Mouse (Mus musculus) midbrain, postnatal 0 days (tissue): ENCODE measurements around the gene Ankrd52. TPM values are rescaled to one million over a fixed set of nuclear protein-coding genes. Genes with fewer than 3 reads are reported as not detected.

ENCODE experiments used
- ATAC-seq: fragments of 200-750 bp; cut with Nextera tagmentation; 2 replicates; pipeline ENCODE4 v1.8.0; 2017; ENCODE audit warnings: moderate number of reproducible peaks, mild to moderate bottlenecking, moderate TSS enrichment, moderate library complexity; ENCODE audit not compliant: low FRiP score
- DNase-seq: peaks from one replicate; pipeline ENCODE4 v3.0.0-alpha.2; 2015; ENCODE audit warnings: low spot score
- H3K27ac ChIP-seq: fragments of 300-500 bp; sonication (generic); 2 replicates; pipeline ENCODE4 v1.5.1; 2014; ENCODE audit warnings: low read depth, mild to moderate bottlenecking, low read length, mixed read lengths
- H3K27me3 ChIP-seq: fragments of 300-500 bp; sonication (generic); 2 replicates; pipeline ENCODE4 v1.6.1; 2014; ENCODE audit warnings: low read length, control low read depth, mixed read lengths; ENCODE audit not compliant: insufficient read depth
- H3K36me3 ChIP-seq: fragments of 300-500 bp; sonication (generic); 2 replicates; pipeline ENCODE4 v1.6.1; 2014; ENCODE audit warnings: low read length, control low read depth, mixed read lengths; ENCODE audit not compliant: insufficient read depth
- H3K4me1 ChIP-seq: fragments of 300-500 bp; sonication (generic); 2 replicates; pipeline ENCODE4 v1.6.1; 2014; ENCODE audit warnings: mild to moderate bottlenecking, control low read depth, antibody characterized with exemption, low read length, mixed read lengths; ENCODE audit not compliant: insufficient read depth
- H3K4me2 ChIP-seq: fragments of 300-500 bp; sonication (generic); 2 replicates; pipeline ENCODE4 v1.6.1; 2014; ENCODE audit warnings: low read depth, mild to moderate bottlenecking, low read length, mixed read lengths; ENCODE audit not compliant: poor library complexity, severe bottlenecking
- H3K4me3 ChIP-seq: fragments of 300-500 bp; sonication (generic); 2 replicates; pipeline ENCODE4 v1.5.1; 2014; ENCODE audit warnings: low read depth, mild to moderate bottlenecking, low read length, moderate library complexity
- H3K9ac ChIP-seq: fragments of 300-500 bp; sonication (generic); replicated peaks from 2 replicates; pipeline ENCODE4 v1.6.1; 2014; ENCODE audit warnings: mild to moderate bottlenecking, low read length, moderate library complexity, mixed read lengths; ENCODE audit not compliant: poor library complexity, severe bottlenecking
- H3K9me3 ChIP-seq: fragments of 300-500 bp; sonication (generic); 2 replicates; pipeline ENCODE4 v1.6.1; 2016; ENCODE audit warnings: low read length, control low read depth
- CTCF ChIP-seq: IDR thresholded peaks from 2 replicates; pipeline ENCODE4 v1.5.1; 2016; ENCODE audit warnings: antibody characterized with exemption, mild to moderate bottlenecking
- WGBS: fragments of 180-500 bp; shearing (Covaris S2); extraction: QIAGEN DNeasy Blood & Tissue Kit; methylation state at CpG from one replicate; pipeline ENCODE4 v1.1.7; 2014; 5-methylcytosine and 5-hydroxymethylcytosine counted together
- polyA plus RNA-seq: library from polyadenylated mRNA; unstranded; fragments of >200 nt; fragmentation: Nextera tagmentation; extraction: Ambion mirVana; gene quantifications from 2 replicates; pipeline ENCODE4 v1.2.1, GENCODE M21; 2015
- total RNA-seq: library from RNA; depleted of rRNA; stranded (reverse); fragments of >200 nt; gene quantifications from 2 replicates; pipeline ENCODE4 v1.2.3, GENCODE M21; 2014

Gene Ankrd52
- total and polyA plus RNA-seq, 2 experiments from 2014 or later: 9.9 to 43.6 TPM

- whole genome bisulfite sequencing: 89% methylated on average over 3 of the region's 3 CpGs
- H3K9me3 ChIP-seq: no peaks in the 10 kb centered on the region
- no peaks in the 10 kb centered on the region for H3K27me3 ChIP-seq
- ATAC-seq (no peak), DNase-seq (no peak)
- no peak overlapping the region for H3K9ac ChIP-seq
- peaks cover 8% of the 10 kb centered on the region; the same call in 1 of the 2 replicates for H3K4me1 ChIP-seq
- no peak for TF ChIP-seq CTCF
- H3K27ac ChIP-seq: peak overlapping the region; percentile 91; the same call in 1 of the 2 replicates
- H3K36me3 ChIP-seq: no peaks in the 10 kb centered on the region
- no peak overlapping the region for H3K4me3 ChIP-seq
- peak overlapping the region; percentile 61; the same call in 1 of the 2 replicates for H3K4me2 ChIP-seq
Observed at GRCm38 (mm10) chr10:128336597-128336996, 40.3 kb upstream of the Ankrd52 start.

- Histone ChIP-seq H3K36me3 (no peaks in the 10 kb centered on the region), H3K27me3 (no peaks in the 10 kb centered on the region), H3K4me3 (peak within 1 kb of the TSS; percentile 75), H3K4me2 (peak within 1 kb of the TSS; percentile 61), H3K9me3 (no peaks in the 10 kb centered on the region), H3K4me1 (peaks cover 8% of the 10 kb centered on the region; the same call in 1 of the 2 replicates), H3K27ac (peak within 1 kb of the TSS; percentile 91), H3K9ac (peak within 1 kb of the TSS; percentile 60)
- TF ChIP-seq CTCF: no peak
- DNase-seq (peak; percentile 98), ATAC-seq (peak; percentile 98)
- WGBS: 1% methylated on average over 61 of the region's 61 CpGs
Observed at GRCm38 (mm10) chr10:128337306-128338181, 39.4 kb upstream of the Ankrd52 start, which contains the start of gene Cs. Gene Cs (plus strand): TSS chr10:128337734.

- H3K27ac ChIP-seq: peak overlapping the region; percentile 91
- 28% methylated on average over 5 of the region's 5 CpGs for WGBS
- TF ChIP-seq CTCF: no peak
- H3K36me3 ChIP-seq: no peaks in the 10 kb centered on the region
- ATAC-seq (no peak), DNase-seq (no peak)
- no peaks in the 10 kb centered on the region for H3K9me3 ChIP-seq
- peak overlapping the region; percentile 60 for H3K9ac ChIP-seq
- peaks cover 8% of the 10 kb centered on the region; the same call in 1 of the 2 replicates for H3K4me1 ChIP-seq
- H3K4me3 ChIP-seq: peak overlapping the region; percentile 75
- peak overlapping the region; percentile 50 for H3K4me2 ChIP-seq
- no peaks in the 10 kb centered on the region for H3K27me3 ChIP-seq
Observed at GRCm38 (mm10) chr10:128338415-128338814, 38.5 kb upstream of the Ankrd52 start.

- no peak overlapping the region for H3K27ac ChIP-seq
- no peaks in the 10 kb centered on the region for H3K36me3 ChIP-seq
- peak overlapping the region; percentile 75; the same call in 1 of the 2 replicates for H3K4me3 ChIP-seq
- H3K27me3 ChIP-seq: no peaks in the 10 kb centered on the region
- no peaks in the 10 kb centered on the region for H3K9me3 ChIP-seq
- DNase-seq (no peak), ATAC-seq (no peak)
- H3K9ac ChIP-seq: 0 out of 2 replicates have a peak overlapping the region, but pooled peaks have one; percentile 60
- TF ChIP-seq CTCF: no peak
- 65% methylated on average over 2 of the region's 2 CpGs for WGBS
- H3K4me2 ChIP-seq: peak overlapping the region; percentile 50
- peaks cover 8% of the 10 kb centered on the region; the same call in 1 of the 2 replicates for H3K4me1 ChIP-seq
Observed at GRCm38 (mm10) chr10:128338948-128339347, 38.0 kb upstream of the Ankrd52 start.

GRCm38 (mm10) chr10:128340257-128340656, 36.7 kb upstream of the Ankrd52 start:
- H3K27me3 ChIP-seq: no peaks in the 10 kb centered on the region
- no peaks in the 10 kb centered on the region for H3K9me3 ChIP-seq
- peak; percentile 41 for TF ChIP-seq CTCF
- H3K4me2 ChIP-seq: no peak overlapping the region
- no peak overlapping the region for H3K9ac ChIP-seq
- ATAC-seq: no peak
- H3K36me3 ChIP-seq: no peaks in the 10 kb centered on the region
- H3K4me1 ChIP-seq: peaks cover 8% of the 10 kb centered on the region; the same call in 1 of the 2 replicates
- 85% methylated on average over 2 of the region's 2 CpGs for WGBS
- no peak overlapping the region for H3K27ac ChIP-seq
- no peak overlapping the region for H3K4me3 ChIP-seq
- no peak for DNase-seq

GRCm38 (mm10) chr10:128343436-128343835, 33.5 kb upstream of the Ankrd52 start:
- no peaks in the 10 kb centered on the region for H3K9me3 ChIP-seq
- peak; percentile 16 for DNase-seq
- no peak overlapping the region for H3K9ac ChIP-seq
- WGBS: 88% methylated on average over 1 of the region's 1 CpGs
- TF ChIP-seq CTCF: no peak
- H3K27ac ChIP-seq: no peak overlapping the region
- no peaks in the 10 kb centered on the region for H3K36me3 ChIP-seq
- peaks cover 7% of the 10 kb centered on the region; the same call in 1 of the 2 replicates for H3K4me1 ChIP-seq
- no peak for ATAC-seq
- no peak overlapping the region for H3K4me2 ChIP-seq
- H3K4me3 ChIP-seq: no peak overlapping the region
- H3K27me3 ChIP-seq: no peaks in the 10 kb centered on the region
